Mouse (Mus musculus): ENCODE measurements around the gene Myh11.

Myh11 gene

DNA sequence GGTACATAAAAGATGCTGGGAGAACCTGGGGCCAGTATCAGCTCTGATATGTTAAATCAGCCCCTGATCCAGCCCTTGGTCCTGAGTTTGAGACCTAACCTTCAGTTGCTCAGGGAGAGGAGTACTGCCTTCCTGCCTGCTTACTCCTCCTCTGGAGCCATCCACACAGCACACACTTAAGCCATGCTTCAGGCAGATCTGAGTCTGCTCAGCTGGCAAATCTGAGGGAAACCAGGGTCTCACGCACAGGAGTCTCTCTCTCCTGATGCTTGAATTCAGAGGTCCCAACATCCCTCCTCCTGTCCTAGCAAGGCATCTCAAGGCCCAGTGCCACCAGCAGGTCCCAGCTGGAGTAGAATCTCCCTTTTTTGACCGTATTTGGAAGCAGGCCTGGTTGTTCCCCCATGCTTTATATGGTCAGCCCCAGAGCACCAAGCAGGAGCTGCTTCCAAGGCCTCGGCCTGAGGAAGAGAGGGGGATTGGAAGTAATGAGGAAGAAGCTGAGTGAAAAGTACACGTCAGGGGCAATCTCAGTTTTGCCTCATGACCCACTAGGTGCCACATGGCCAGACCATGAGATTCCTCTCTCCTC is 18.7 kb downstream of the Myh11 start:
- DNase-seq (ENCODE audit: low read depth, low spot score) = no peak

DNA sequence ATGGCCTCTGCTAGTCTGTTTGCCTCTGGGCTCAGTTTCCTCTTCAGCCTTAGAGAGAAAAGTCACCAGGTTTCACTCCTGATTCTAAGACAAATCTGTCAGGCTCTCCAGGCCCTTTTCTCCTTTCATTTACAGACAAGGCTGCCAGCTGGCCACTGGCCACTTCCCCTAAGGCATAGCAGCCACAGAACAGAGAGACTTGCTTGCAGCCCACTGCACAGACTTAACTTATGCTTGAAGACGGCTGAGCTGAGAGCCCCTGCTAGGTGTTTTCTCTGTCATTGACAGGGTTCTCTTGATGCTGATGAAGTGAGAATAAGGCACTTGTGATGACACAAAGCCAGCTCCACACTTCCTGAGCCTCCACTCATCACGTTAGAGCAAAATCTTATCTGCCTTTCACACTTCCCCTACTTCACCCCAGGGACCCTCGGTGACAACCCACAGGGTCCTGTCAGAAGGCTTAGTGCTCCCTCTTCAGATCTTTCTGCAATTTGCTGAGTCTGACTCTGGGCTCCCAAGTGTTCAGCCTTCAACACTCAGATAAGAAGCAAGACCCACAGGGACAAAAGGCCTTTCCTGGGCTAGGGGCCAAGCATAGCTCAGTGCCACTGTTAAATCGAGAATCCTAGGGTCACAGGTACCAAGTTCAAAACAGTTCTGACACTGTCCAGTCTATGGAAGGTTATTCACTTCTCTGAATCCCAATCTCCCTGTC is 25.8 kb downstream of the Myh11 start:
- DNase-seq (ENCODE audit: low read depth, low spot score) = no peak

- no peak for DNase-seq (ENCODE audit: low read depth, low spot score)
Measured at GRCm38 (mm10) chr16:14264504-14264903, 26.7 kb downstream of the Myh11 start.

- DNase-seq (ENCODE audit: low read depth, low spot score) = no peak
Measured at GRCm38 (mm10) chr16:14263241-14263640, 27.9 kb downstream of the Myh11 start.

DNA sequence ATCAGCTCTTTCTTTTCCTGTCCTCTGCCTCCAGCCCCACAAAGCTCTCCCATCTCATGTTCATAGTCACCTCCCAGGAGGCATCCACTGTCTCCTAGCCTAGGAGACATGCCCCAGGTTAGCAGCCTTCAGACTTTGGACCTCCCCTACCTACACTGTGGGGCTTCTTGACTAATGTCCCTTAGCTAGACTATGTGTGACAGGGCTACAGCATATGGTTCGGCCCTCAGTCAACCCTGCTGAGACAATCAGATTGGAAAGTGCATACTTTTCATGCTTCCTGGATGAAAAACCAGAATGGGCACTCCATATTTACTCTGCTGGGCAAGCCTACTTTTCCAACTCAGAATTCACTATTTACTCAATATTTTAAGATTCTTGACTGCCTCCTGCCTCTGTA is 28.8 kb downstream of the Myh11 start:
- DNase-seq (ENCODE audit: low read depth, low spot score) = no peak

GRCm38 (mm10) chr16:14258856-14259255 is 32.3 kb downstream of the Myh11 start:
- DNase-seq (ENCODE audit: low read depth, low spot score) = no peak

DNA sequence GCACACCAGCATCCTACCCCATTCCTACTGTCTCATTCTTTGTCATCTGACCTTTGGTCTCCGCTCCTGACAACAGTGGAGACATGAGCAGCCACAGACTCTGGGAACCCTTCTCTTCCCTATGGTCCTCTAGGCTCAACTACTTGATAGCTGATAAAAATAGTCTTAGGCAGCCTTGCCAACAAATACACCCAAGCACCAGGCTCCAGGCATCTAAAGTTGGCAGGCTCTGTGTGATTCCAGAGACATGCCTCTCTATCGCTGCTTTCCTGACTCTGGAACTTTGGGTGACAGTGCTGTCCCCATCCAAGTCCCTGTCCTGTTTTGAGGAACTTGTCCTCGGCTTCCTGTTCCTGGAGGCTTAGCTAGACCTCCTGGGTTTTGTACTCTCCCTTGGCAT is 37.6 kb downstream of the Myh11 start:
- DNase-seq (ENCODE audit: low read depth, low spot score) = no peak

DNA sequence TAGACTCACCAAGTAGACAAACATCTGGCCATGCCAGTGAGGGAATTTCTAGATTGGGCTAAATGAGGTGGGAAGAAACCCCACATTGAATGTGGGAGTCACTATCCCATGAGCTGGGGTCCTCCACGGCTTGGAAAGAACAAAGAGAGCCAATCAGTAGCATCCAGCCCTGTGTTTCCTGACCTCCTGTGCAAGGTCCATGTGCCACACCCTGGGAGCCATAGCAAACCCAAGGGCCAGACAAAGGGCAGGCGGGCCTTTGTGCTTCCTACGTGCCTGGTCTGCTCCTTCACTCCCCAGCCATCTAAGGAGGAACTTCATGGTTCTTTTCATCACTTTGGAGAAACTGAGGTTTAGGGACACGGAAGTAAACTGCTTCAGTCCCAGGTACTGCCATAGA is 38.3 kb downstream of the Myh11 start:
- no peak for DNase-seq (ENCODE audit: low read depth, low spot score)

GRCm38 (mm10) chr16:14249913-14250312 is 41.3 kb downstream of the Myh11 start:
- no peak for DNase-seq (ENCODE audit: low read depth, low spot score)

DNA sequence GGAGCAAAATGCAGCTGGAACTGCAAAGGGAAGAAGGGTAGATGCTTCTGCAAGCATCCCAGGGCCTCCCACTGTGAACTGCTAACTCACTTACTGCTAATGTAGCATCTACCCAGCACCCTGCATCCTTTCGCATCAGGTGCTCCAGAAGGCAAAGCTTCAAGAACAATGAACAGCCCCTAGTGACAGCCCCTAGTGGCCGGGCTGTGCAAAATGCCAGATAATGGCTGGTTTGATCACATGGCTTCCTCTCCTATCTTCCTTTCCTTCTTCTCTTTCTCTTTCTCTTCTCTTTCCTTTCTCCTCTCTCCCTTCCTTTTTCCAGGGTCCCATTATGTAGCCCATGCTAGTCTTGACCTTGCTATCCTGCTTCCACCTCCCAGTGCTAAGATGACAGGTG is 48.6 kb downstream of the Myh11 start:
- DNase-seq (ENCODE audit: low read depth, low spot score) = no peak

DNA sequence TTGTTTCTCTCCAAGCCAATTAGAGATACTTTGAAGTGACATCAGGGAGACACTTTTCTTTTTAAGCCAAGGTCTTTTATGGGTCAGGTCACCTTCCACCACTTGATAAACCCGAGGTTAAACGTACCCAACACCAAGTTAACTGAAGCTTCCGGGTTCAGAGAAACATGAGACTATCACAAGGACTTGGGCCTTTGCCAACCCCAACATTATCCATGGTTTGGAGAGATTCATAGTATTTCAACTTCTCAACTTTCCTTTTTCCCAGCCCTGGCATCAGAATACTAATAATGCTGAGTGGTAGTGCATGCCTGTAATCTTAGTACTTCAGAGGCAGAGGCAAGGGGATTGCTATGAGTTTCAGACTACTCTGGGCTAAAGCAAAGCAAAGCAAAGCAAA is 49.1 kb downstream of the Myh11 start:
- no peak for DNase-seq (ENCODE audit: low read depth, low spot score)

- peak; percentile 53 for DNase-seq (ENCODE audit: low read depth, low spot score)
Measured at GRCm38 (mm10) chr16:14237100-14237723, 54.0 kb downstream of the Myh11 start.

DNA sequence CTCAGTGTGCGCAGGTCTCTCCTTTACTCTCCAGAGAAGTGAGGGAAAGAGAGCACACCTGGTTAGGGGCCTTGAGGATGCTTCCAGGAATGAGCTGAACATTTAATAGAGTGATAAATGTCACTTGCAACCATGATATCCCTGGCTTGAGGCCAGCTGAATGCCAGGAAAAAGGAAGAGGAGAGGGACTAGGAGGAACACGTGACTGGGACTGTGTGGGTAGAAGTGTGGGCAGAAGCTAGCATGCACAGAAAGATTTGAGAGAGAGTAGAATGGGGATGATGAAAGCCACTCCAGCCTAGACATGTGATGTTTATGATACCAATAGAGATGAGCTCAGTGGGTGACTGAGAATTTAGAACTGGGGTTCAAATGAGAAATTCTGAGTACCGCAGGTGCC is 76.0 kb downstream of the Myh11 start:
- no peak for DNase-seq (ENCODE audit: low read depth, low spot score)

DNA sequence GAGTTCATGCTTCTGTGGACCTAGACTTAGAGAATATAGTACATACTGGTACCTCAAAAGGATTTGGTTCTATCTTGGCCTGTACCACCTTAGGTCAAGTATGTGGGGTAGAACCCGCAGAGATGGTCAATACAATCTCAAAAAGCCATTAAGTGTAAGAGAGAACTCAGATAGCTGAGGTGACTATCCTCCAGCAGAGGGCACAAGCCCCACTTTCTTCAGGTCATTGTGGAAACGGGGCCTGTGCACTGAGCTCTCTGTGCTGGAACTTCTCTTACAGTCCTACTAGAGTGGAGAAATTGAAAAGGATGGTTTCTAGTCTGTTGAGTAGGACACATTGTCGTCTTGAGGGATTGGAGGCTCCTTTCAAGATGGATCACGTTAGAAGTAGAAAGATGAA is 92.4 kb downstream of the Myh11 start:
- DNase-seq (ENCODE audit: low read depth, low spot score) = no peak

- DNase-seq (ENCODE audit: low read depth, low spot score) = peak; percentile 17
Measured at GRCm38 (mm10) chr16:14195427-14195826, 95.7 kb downstream of the Myh11 start.

GRCm38 (mm10) chr16:14194164-14194950 is 96.8 kb downstream of the Myh11 start:
- no peak for DNase-seq (ENCODE audit: low read depth, low spot score)

GRCm38 (mm10) chr16:14185516-14185915 is 105.7 kb downstream of the Myh11 start:
- DNase-seq (ENCODE audit: low read depth, low spot score) = no peak

- no peak for DNase-seq (ENCODE audit: low read depth, low spot score)
Measured at GRCm38 (mm10) chr16:14183856-14184255, 107.3 kb downstream of the Myh11 start.

GRCm38 (mm10) chr16:14182360-14182759 is 108.8 kb downstream of the Myh11 start:
- DNase-seq (ENCODE audit: low read depth, low spot score) = no peak

DNA sequence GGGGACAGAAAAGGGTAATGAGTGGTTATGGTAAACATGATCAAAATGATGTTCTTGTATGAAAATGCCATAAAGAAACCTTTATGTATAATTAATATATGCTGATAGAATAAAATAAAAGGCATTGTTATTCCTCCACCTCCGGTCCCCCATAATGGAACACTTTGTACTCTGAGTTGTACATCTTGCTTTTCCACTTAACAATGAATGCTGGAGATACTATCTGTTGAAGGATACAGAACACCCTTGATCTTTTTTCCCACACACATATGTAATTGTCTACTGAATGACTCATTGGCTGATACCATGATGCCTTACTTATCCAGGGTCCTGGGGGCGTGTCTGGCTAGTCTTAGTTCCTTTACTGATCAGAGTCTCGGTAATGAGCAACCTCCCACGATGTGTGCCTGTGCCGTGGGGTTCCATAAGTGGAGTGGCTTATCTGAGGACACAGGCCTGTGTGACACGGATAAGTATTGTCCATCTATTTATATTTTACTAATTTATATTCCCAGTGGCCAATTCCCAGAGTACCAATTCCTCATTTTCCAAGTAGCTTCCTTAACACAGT is 110.9 kb downstream of the Myh11 start:
- DNase-seq (ENCODE audit: low read depth, low spot score) = no peak

DNA sequence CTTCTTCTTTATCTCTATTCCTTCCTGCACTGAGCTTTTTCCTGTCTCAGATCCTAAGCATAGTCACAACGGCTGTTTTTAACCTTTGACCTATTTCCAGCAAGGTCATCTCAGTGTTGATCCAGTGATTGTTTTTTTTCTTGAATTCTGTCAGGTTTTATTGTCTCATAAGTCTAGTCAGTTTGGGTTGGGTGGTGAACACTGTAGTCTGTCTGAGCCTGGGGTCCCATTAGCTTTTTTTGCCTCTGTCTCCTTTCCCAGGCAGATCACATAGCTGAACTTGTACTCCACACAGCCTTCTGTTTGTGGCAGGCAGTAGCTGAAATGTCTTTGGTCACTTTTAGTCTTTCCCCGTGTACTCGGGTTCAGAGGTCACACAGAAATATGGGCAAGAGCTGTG is 113.1 kb downstream of the Myh11 start:
- no peak for DNase-seq (ENCODE audit: low read depth, low spot score)

- DNase-seq (ENCODE audit: low read depth, low spot score) = no peak
Measured at GRCm38 (mm10) chr16:14169706-14170105, 121.5 kb downstream of the Myh11 start.

Measured in retina, postnatal 7 days (tissue).